Mouse (Mus musculus) thymus, adult 2 months (tissue): ENCODE results near the gene Zfp473. TPM values are rescaled to one million over a fixed set of nuclear protein-coding genes. Genes with fewer than 3 reads are reported as not detected.

Source experiments
- DNase-seq: peaks from one replicate; pipeline ENCODE4 v3.0.0; 2021
- H3K27ac ChIP-seq: fragments of 200-500 bp; 2 replicates; pipeline ENCODE4 v1.5.1; 2012; ENCODE audit warnings: low read length, control low read depth; ENCODE audit not compliant: control insufficient read depth, insufficient read depth
- H3K27me3 ChIP-seq: fragments of 200-500 bp; 2 replicates; pipeline ENCODE4 v1.6.1; 2012; ENCODE audit warnings: mild to moderate bottlenecking, low read length, moderate library complexity, mixed read lengths; ENCODE audit not compliant: control insufficient read depth, insufficient read depth
- H3K36me3 ChIP-seq: fragments of 200-500 bp; 2 replicates; pipeline ENCODE4 v1.6.1; 2012; ENCODE audit warnings: mild to moderate bottlenecking, low read length, moderate library complexity; ENCODE audit not compliant: control insufficient read depth, insufficient read depth
- H3K4me1 ChIP-seq: fragments of 200-500 bp; replicated peaks from 2 replicates; pipeline ENCODE4 v1.6.1; 2012; ENCODE audit warnings: low read length; ENCODE audit not compliant: control insufficient read depth, insufficient read depth
- H3K4me3 ChIP-seq: fragments of 200-500 bp; 2 replicates; pipeline ENCODE4 v1.5.1; 2012; ENCODE audit warnings: mild to moderate bottlenecking, low read length, control low read depth, moderate library complexity; ENCODE audit not compliant: control insufficient read depth, insufficient read depth
- CTCF ChIP-seq: fragments of 200-500 bp; IDR thresholded peaks from 2 replicates; pipeline ENCODE4 v1.5.1; 2012; ENCODE audit warnings: mild to moderate bottlenecking, control low read depth, low read length, moderate library complexity, borderline replicate concordance; ENCODE audit not compliant: control insufficient read depth, poor library complexity, insufficient read depth; ENCODE audit errors: extremely low read depth
- POLR2A ChIP-seq: fragments of 200-500 bp; IDR thresholded peaks from 2 replicates; pipeline ENCODE4 v1.6.1; 2012; ENCODE audit warnings: mild to moderate bottlenecking, low read length, control low read depth, moderate library complexity; ENCODE audit not compliant: control insufficient read depth, poor library complexity, insufficient read depth; ENCODE audit errors: extremely low read depth
- WGBS: fragments of 180-500 bp; shearing (Covaris S2); methylation state at CpG from one replicate; pipeline ENCODE4 v1.1.7; 2018; 5-methylcytosine and 5-hydroxymethylcytosine counted together
- polyA plus RNA-seq: library from polyadenylated mRNA; depleted of rRNA; stranded (reverse); fragments of >200 nt; gene quantifications from 2 replicates; pipeline ENCODE4 v1.2.3, GENCODE M21; 2012

Gene Zfp473
- polyA plus RNA-seq, 1 experiment, result 1.1 TPM

GRCm38 (mm10) chr7:44770046-44770578 lies 19.3 kb upstream of the Zfp473 start:
- H3K4me3 ChIP-seq, result no peak overlapping the region
- no peaks in the 10 kb centered on the region for H3K27me3 ChIP-seq
- no peak for TF ChIP-seq POLR2A
- no peak overlapping the region for H3K27ac ChIP-seq
- peaks cover 47% of the 10 kb centered on the region for H3K36me3 ChIP-seq
- peak; percentile 13 for DNase-seq
- WGBS, result 65% methylated on average over 6 of the region's 6 CpGs
- peaks cover 16% of the 10 kb centered on the region for H3K4me1 ChIP-seq

GRCm38 (mm10) chr7:44768129-44768528 lies 17.3 kb upstream of the Zfp473 start:
- H3K27me3 ChIP-seq, result no peaks in the 10 kb centered on the region
- H3K4me3 ChIP-seq, result no peak overlapping the region
- DNase-seq, result no peak
- H3K36me3 ChIP-seq, result peaks cover 56% of the 10 kb centered on the region
- no peak overlapping the region for H3K27ac ChIP-seq
- no peak for TF ChIP-seq CTCF
- TF ChIP-seq POLR2A, result no peak
- WGBS, result 98% methylated on average over 5 of the region's 5 CpGs
- peaks cover 11% of the 10 kb centered on the region for H3K4me1 ChIP-seq

DNA sequence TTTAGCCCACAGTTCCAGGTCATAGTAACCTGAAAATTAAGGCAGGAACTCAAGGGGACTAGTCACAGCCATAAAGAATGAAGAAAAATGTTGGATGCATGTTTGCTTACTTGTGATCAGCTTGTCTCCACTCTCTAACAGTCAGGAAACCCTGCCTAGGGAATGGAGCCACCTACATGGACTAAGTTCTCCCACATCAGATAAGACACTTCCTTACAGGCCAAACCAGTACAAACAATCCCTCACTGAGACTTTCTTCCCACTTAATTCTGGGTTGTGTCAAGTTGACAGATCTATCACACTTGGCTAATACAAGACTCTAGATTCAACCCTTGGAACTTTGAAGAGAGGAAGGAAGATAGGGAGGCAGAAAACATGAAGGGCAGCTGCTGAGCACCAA lies 9.5 kb upstream of the Zfp473 start:
- no peak for DNase-seq
- H3K36me3 ChIP-seq, result peaks cover 79% of the 10 kb centered on the region

DNA sequence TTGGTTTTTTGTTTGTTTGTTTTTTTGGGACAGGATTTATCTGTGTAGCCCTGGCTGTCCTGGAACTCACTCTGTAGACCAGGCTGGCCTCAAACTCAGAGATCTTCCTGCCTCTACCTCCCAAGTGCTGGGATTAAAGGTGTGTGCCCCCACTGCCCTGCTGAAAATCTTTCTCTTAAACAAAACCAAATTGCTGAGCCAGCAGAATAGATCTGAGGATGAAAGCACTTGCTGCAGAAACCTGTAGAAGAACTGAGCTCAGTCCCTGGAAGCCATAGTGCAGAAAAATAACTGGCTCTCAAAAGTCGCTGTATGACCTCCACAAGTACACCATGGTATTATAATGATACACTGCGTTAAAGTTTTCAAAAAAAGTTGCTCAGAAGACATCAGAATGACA lies 6.3 kb upstream of the Zfp473 start:
- Histone ChIP-seq H3K4me1 (no peaks in the 10 kb centered on the region), H3K27ac (no peak overlapping the region), H3K27me3 (no peaks in the 10 kb centered on the region), H3K4me3 (no peak overlapping the region), H3K36me3 (peaks cover 84% of the 10 kb centered on the region)
- TF ChIP-seq POLR2A (no peak), CTCF (no peak)
- 98% methylated on average over 2 of the region's 2 CpGs for WGBS
- no peak for DNase-seq

More for the DNA sequence above, 9.5 kb upstream of the Zfp473 start:
- Histone ChIP-seq H3K27me3 (no peaks in the 10 kb centered on the region), H3K4me1 (no peaks in the 10 kb centered on the region), H3K4me3 (no peak overlapping the region), H3K27ac (no peak overlapping the region)
- TF ChIP-seq CTCF (no peak), POLR2A (no peak)

- H3K27ac ChIP-seq, result peak within 1 kb of the TSS; percentile 81
- TF ChIP-seq CTCF, result peak; percentile 60; the same call in 1 of the 2 replicates
- peak; percentile 61 for TF ChIP-seq POLR2A
- H3K4me3 ChIP-seq, result peak within 1 kb of the TSS; percentile 74
- DNase-seq, result peak; percentile 88
- peaks cover 9% of the 10 kb centered on the region; the same call in 1 of the 2 replicates for H3K36me3 ChIP-seq
- peaks cover 9% of the 10 kb centered on the region for H3K4me1 ChIP-seq
- no peaks in the 10 kb centered on the region for H3K27me3 ChIP-seq
- WGBS, result 1% methylated on average over 44 of the region's 44 CpGs
Observed at GRCm38 (mm10) chr7:44748101-44749044, 2.5 kb downstream of the Zfp473 start, which contains the start of gene Vrk3. Vrk3 (plus strand) TSS chr7:44748413.

DNA sequence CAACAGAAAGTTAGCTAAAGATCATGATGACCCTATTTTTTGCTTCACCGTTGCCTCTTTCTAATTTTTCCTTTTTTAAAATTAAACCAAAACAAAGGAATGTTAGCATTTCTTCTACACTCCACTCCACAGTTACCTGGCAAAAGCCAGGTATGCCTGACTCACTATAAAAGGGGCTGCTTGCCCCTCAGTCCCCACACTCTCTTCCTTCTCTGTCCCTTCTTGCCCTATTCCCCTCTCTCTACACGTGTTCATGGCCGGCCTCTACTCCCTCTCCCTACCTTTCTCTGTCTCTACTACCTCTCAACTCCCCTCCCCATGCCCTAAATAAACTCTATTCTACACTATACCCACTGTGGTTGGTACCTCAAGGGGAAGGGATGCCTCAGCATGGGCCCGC lies 3.7 kb downstream of the Zfp473 start:
- no peak for DNase-seq
- H3K4me1 ChIP-seq, result peaks cover 10% of the 10 kb centered on the region
- peaks cover 1% of the 10 kb centered on the region; the same call in 1 of the 2 replicates for H3K36me3 ChIP-seq
- no peaks in the 10 kb centered on the region for H3K27me3 ChIP-seq
- WGBS, result 81% methylated on average over 4 of the region's 4 CpGs
- no peak overlapping the region for H3K27ac ChIP-seq
- TF ChIP-seq CTCF (no peak), POLR2A (no peak)
- no peak overlapping the region for H3K4me3 ChIP-seq
